In the genomic region with DNA sequence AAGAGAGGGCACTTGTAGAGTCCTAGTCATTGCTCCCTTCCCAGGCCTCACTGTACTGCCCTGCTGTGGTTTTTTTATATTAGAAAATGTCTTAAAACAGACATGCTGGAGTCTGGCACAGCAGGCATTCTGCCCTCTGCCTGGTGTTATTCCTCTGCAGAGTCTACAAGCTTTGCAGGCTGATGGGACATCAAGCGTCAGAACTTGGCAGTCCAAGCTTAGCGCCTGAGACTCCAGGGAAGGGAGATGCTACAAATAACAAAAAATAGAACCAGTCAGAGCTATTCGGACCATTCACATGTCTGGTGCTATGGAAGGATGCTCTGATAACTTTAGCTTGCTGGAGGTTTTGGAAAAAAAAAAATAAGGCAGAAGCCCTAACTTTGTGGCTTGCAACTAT, we compare ENCODE assay signal across 22 mouse cellular contexts.
A peak's percentile ranks its signal among the peaks of the same experiment; 100 is the strongest.
DNase-seq lines count a peak whose midpoint lies in the region; ATAC-seq and TF ChIP-seq lines count a peak whose summit lies in the region.
"Had no signal": no experiment of that assay in that cellular context is flagged by ENCODE, and none has a peak within 500 bp of the region (broad histone marks: within the 10 kb centered on the region; RNA-seq: fewer than 3 reads in every experiment).

No protein-coding gene starts in this region.

- WGBS in heart, embryonic 12.5 days, result 87% methylated on average over 3 of the region's 3 CpGs
- WGBS in heart, postnatal 0 days, result 46% methylated on average over 3 of the region's 3 CpGs

- no peaks in the 10 kb centered on the region for H3K27me3 ChIP-seq in heart, embryonic 12.5 days (replicated peaks)
- no peaks in the 10 kb centered on the region for H3K27me3 ChIP-seq in heart, postnatal 0 days (ENCODE audit: control insufficient read depth, insufficient read depth, low read length)
- H3K27me3 ChIP-seq: embryonic facial prominence, embryonic 13.5 days; forebrain, embryonic 12.5 days; intestine, embryonic 15.5 days had no signal

- DNase-seq in frontal cortex, postnatal 25 days (ENCODE audit: low spot score in 2 of 2), result no peak
- no peak for DNase-seq in heart, adult 11 months
- no peak for DNase-seq in heart, postnatal 0 days (ENCODE audit: low spot score)
- DNase-seq in heart, adult 9 months (ENCODE audit: low spot score in 2 of 2), result no peak
- DNase-seq in thymus, postnatal 36 days, result no peak
- DNase-seq: adrenal gland, adult 8-10 months; adrenal gland, postnatal 36 days; B cell, adult 2 months; cerebellum, adult 11-12 months; cerebellum, adult 9-10 months; cerebellum, postnatal 25 days; kidney, adult 18-20 months had no signal

- ATAC-seq in frontal cortex, adult (ENCODE audit: low TSS enrichment), result peak; percentile 55
- ATAC-seq in heart, embryonic 12.5 days (ENCODE audit: insufficient number of reproducible peaks, low FRiP score), result no peak
- no peak for ATAC-seq in heart, postnatal 0 days (ENCODE audit: insufficient read depth, low read depth)
- ATAC-seq: CD4-positive, CD25-positive, alpha-beta regulatory T cell, adult 4 months; forebrain, embryonic 16.5 days; intestine, embryonic 15.5 days had no signal

- H3K36me3 ChIP-seq in heart, embryonic 12.5 days, result peaks cover 38% of the 10 kb centered on the region
- H3K36me3 ChIP-seq in heart, postnatal 0 days (replicated peaks; ENCODE audit: control insufficient read depth, insufficient read depth, low read length), result peaks cover 40% of the 10 kb centered on the region

- no peak for TF ChIP-seq EP300 in heart, postnatal 0 days (IDR thresholded peaks at IDR 0.05; ENCODE audit: low read depth)

- no peak overlapping the region for H3K9ac ChIP-seq in heart, embryonic 12.5 days
- no peak overlapping the region for H3K9ac ChIP-seq in heart, postnatal 0 days (replicated peaks; ENCODE audit: low read depth, low read length)
- H3K9ac ChIP-seq: embryonic facial prominence, embryonic 13.5 days; forebrain, embryonic 12.5 days; hindbrain, embryonic 14.5 days; intestine, embryonic 15.5 days had no signal

- no peaks in the 10 kb centered on the region for H3K9me3 ChIP-seq in heart, embryonic 12.5 days (replicated peaks)
- H3K9me3 ChIP-seq in heart, postnatal 0 days (replicated peaks; ENCODE audit: control insufficient read depth, low read length), result no peaks in the 10 kb centered on the region
- H3K9me3 ChIP-seq: embryonic facial prominence, embryonic 13.5 days; forebrain, embryonic 12.5 days; G1E; hindbrain, embryonic 10.5 days; intestine, embryonic 15.5 days had no signal

- H3K4me3 ChIP-seq in heart, embryonic 12.5 days, result no peak overlapping the region
- H3K4me3 ChIP-seq in heart, postnatal 0 days (ENCODE audit: low read depth, low read length), result no peak overlapping the region
- H3K4me3 ChIP-seq: embryonic facial prominence, embryonic 13.5 days; forebrain, embryonic 12.5 days; hindbrain, embryonic 10.5 days; intestine, embryonic 15.5 days had no signal

- no peak overlapping the region for H3K4me2 ChIP-seq in heart, embryonic 12.5 days
- H3K4me2 ChIP-seq in heart, postnatal 0 days (ENCODE audit: low read depth, low read length), result no peak overlapping the region
- H3K4me2 ChIP-seq: embryonic facial prominence, embryonic 13.5 days; forebrain, embryonic 12.5 days; hindbrain, embryonic 14.5 days; intestine, embryonic 15.5 days had no signal

- TF ChIP-seq CTCF in heart, postnatal 0 days (IDR thresholded peaks at IDR 0.05; ENCODE audit: low read depth), result no peak

- H3K27ac ChIP-seq in heart, embryonic 12.5 days (ENCODE audit: poor library complexity, severe bottlenecking), result peak overlapping the region; percentile 80; the same call in 1 of the 2 replicates
- H3K27ac ChIP-seq in heart, postnatal 0 days (ENCODE audit: low read depth), result peak overlapping the region; percentile 94
- H3K27ac ChIP-seq: embryonic facial prominence, embryonic 13.5 days; forebrain, embryonic 12.5 days; hindbrain, embryonic 10.5 days; hindbrain, embryonic 14.5 days; intestine, embryonic 15.5 days had no signal

- H3K4me1 ChIP-seq in heart, embryonic 12.5 days (replicated peaks), result peaks cover 37% of the 10 kb centered on the region
- peaks cover 45% of the 10 kb centered on the region for H3K4me1 ChIP-seq in heart, postnatal 0 days (ENCODE audit: control insufficient read depth, insufficient read depth)
- H3K4me1 ChIP-seq: intestine, embryonic 15.5 days had no signal
